In the genomic region with DNA sequence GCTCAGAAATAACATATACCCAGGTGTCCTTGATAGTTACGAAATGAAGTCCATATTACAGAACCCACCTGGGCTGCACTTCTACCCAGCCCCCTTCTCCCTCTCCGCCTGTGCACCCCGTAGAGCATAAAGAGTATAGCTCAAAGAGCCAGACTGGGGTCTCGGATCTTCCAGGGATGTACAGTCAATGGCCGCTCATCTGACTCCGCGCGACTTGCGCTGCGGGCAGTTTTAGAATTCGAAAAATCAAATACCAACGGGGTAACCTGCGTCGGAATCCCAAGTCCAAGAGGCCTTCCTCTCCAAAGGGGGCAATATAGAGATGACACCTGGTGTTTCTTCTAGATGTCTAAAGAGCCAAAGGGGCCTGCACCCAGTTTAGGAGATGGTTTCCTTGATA, we compare ENCODE assay signal across 8 mouse cellular contexts. TPM values are rescaled to one million over a fixed set of nuclear protein-coding genes. Genes with fewer than 3 reads are reported as not detected.
DNase-seq lines count a peak whose midpoint lies in the region; ATAC-seq lines count a peak whose summit lies in the region.

No protein-coding gene starts in this region.

- peak overlapping the region; percentile 81; the same call in 1 of the 2 replicates for H3K27ac ChIP-seq in neural tube, embryonic 11.5 days (ENCODE audit: low read depth, low read length)
- peak overlapping the region; percentile 96; the same call in 1 of the 2 replicates for H3K27ac ChIP-seq in hindbrain, embryonic 16.5 days (ENCODE audit: low read depth, low read length)
- H3K27ac ChIP-seq in midbrain, embryonic 11.5 days (ENCODE audit: low read depth, low read length), result no peak overlapping the region

- ATAC-seq in neural tube, embryonic 11.5 days (ENCODE audit: insufficient read depth, low FRiP score, low TSS enrichment), result no peak
- no peak for ATAC-seq in hindbrain, embryonic 16.5 days
- ATAC-seq in midbrain, embryonic 11.5 days (ENCODE audit: low FRiP score), result no peak
- ATAC-seq in monocyte, adult 5-6 weeks (replicated peaks; ENCODE audit: insufficient number of reproducible peaks, low FRiP score, low TSS enrichment, poor library complexity, severe bottlenecking), result no peak

- peak overlapping the region; percentile 94 for H3K4me3 ChIP-seq in neural tube, embryonic 11.5 days (ENCODE audit: low read depth, low read length)
- peak overlapping the region; percentile 100 for H3K4me3 ChIP-seq in hindbrain, embryonic 16.5 days (ENCODE audit: low read length)
- H3K4me3 ChIP-seq in midbrain, embryonic 11.5 days (ENCODE audit: low read depth, low read length), result peak overlapping the region; percentile 81

- DNase-seq in cerebellum, adult 11 months, result peak; percentile 8
- no peak for DNase-seq in cerebellum, postnatal 25 days
- DNase-seq in neural tube, embryonic 11.5 days (ENCODE audit: low spot score), result no peak
- no peak for DNase-seq in neural tube, embryonic 10.5 days (ENCODE audit: extremely low spot score, low spot score)
- DNase-seq in midbrain, embryonic 11.5 days (ENCODE audit: low spot score, missing footprints), result no peak
- no peak for DNase-seq in adrenal gland, postnatal 25 days

- H3K4me2 ChIP-seq in neural tube, embryonic 11.5 days (ENCODE audit: low read depth), result peak overlapping the region; percentile 78
- H3K4me2 ChIP-seq in hindbrain, embryonic 16.5 days (ENCODE audit: low read length), result peak overlapping the region; percentile 92
- peak overlapping the region; percentile 83 for H3K4me2 ChIP-seq in midbrain, embryonic 11.5 days

- no peaks in the 10 kb centered on the region; the same call in 1 of the 2 replicates for H3K36me3 ChIP-seq in neural tube, embryonic 11.5 days (ENCODE audit: control insufficient read depth, insufficient read depth, low read length)
- H3K36me3 ChIP-seq in hindbrain, embryonic 16.5 days (ENCODE audit: control insufficient read depth, insufficient read depth, low read length), result peaks cover 8% of the 10 kb centered on the region
- H3K36me3 ChIP-seq in midbrain, embryonic 11.5 days (ENCODE audit: control insufficient read depth, insufficient read depth, low read length), result peaks cover 4% of the 10 kb centered on the region; the same call in 1 of the 2 replicates

- no peaks in the 10 kb centered on the region for H3K27me3 ChIP-seq in neural tube, embryonic 11.5 days (ENCODE audit: control insufficient read depth, insufficient read depth, low read length)
- no peaks in the 10 kb centered on the region for H3K27me3 ChIP-seq in hindbrain, embryonic 16.5 days (replicated peaks; ENCODE audit: control insufficient read depth, insufficient read depth, low read length)
- H3K27me3 ChIP-seq in midbrain, embryonic 11.5 days (ENCODE audit: control insufficient read depth, insufficient read depth, low read length), result no peaks in the 10 kb centered on the region

- H3K4me1 ChIP-seq in neural tube, embryonic 11.5 days (ENCODE audit: control insufficient read depth, insufficient read depth, low read length), result peaks cover 6% of the 10 kb centered on the region
- peaks cover 16% of the 10 kb centered on the region for H3K4me1 ChIP-seq in hindbrain, embryonic 16.5 days (ENCODE audit: control insufficient read depth, insufficient read depth, low read depth, low read length)
- peaks cover 9% of the 10 kb centered on the region for H3K4me1 ChIP-seq in midbrain, embryonic 11.5 days (ENCODE audit: control insufficient read depth, insufficient read depth, low read length)

- peak overlapping the region; percentile 90 for H3K9ac ChIP-seq in neural tube, embryonic 11.5 days (ENCODE audit: low read length)
- H3K9ac ChIP-seq in hindbrain, embryonic 16.5 days (ENCODE audit: low read depth, low read length), result peak overlapping the region; percentile 92
- peak overlapping the region; percentile 89 for H3K9ac ChIP-seq in midbrain, embryonic 11.5 days (ENCODE audit: low read length)

- WGBS in neural tube, embryonic 11.5 days, result 20% methylated on average over 14 of the region's 14 CpGs
- WGBS in hindbrain, embryonic 16.5 days, result 16% methylated on average over 14 of the region's 14 CpGs
- WGBS in midbrain, embryonic 11.5 days, result 23% methylated on average over 14 of the region's 14 CpGs

- H3K9me3 ChIP-seq in neural tube, embryonic 11.5 days (ENCODE audit: control insufficient read depth, low read length), result no peaks in the 10 kb centered on the region
- no peaks in the 10 kb centered on the region for H3K9me3 ChIP-seq in hindbrain, embryonic 16.5 days (ENCODE audit: control insufficient read depth, low read length)
- no peaks in the 10 kb centered on the region for H3K9me3 ChIP-seq in midbrain, embryonic 11.5 days (ENCODE audit: control insufficient read depth, low read length)

RNA-seq across cellular contexts. Expression of a gene that starts 1.0 kb away (rescaled TPM):
- 57.9 and 64.0 TPM in 2 replicates for polyA plus RNA-seq in neural tube, embryonic 11.5 days (2014; fragmentation: Nextera tagmentation; extraction: Ambion mirVana)
- 75.5 and 81.4 TPM in 2 replicates for polyA plus RNA-seq in hindbrain, embryonic 16.5 days (2015; fragmentation: Nextera tagmentation; extraction: Ambion mirVana)
- polyA plus RNA-seq in midbrain, embryonic 11.5 days (2014; fragmentation: Nextera tagmentation; extraction: Ambion mirVana), result 49.2 and 51.4 TPM in 2 replicates
- 44.1 to 49.8 TPM (median 44.7 TPM) in 3 replicates for total RNA-seq in monocyte, adult 5-6 weeks (2017)
- total RNA-seq in adrenal gland, postnatal 25 days (2021), result 56.6 and 63.0 TPM in 2 replicates

RNA-seq across cellular contexts. Expression of a gene that starts 35.1 kb away (rescaled TPM):
- polyA plus RNA-seq in neural tube, embryonic 11.5 days (2014; fragmentation: Nextera tagmentation; extraction: Ambion mirVana), result 84.1 and 91.3 TPM in 2 replicates
- 64.3 and 69.4 TPM in 2 replicates for polyA plus RNA-seq in hindbrain, embryonic 16.5 days (2015; fragmentation: Nextera tagmentation; extraction: Ambion mirVana)
- 98.0 and 99.5 TPM in 2 replicates for polyA plus RNA-seq in midbrain, embryonic 11.5 days (2014; fragmentation: Nextera tagmentation; extraction: Ambion mirVana)
- total RNA-seq in monocyte, adult 5-6 weeks (2017), result 70.9 to 80.1 TPM (median 79.6 TPM) in 3 replicates
- 47.9 and 59.1 TPM in 2 replicates for total RNA-seq in adrenal gland, postnatal 25 days (2021)

RNA-seq across cellular contexts. Expression of a gene that starts 38.8 kb away (rescaled TPM):
- polyA plus RNA-seq in neural tube, embryonic 11.5 days (2014; fragmentation: Nextera tagmentation; extraction: Ambion mirVana), result 76.7 and 77.3 TPM in 2 replicates
- polyA plus RNA-seq in hindbrain, embryonic 16.5 days (2015; fragmentation: Nextera tagmentation; extraction: Ambion mirVana), result 50.1 and 60.2 TPM in 2 replicates
- 60.5 and 67.0 TPM in 2 replicates for polyA plus RNA-seq in midbrain, embryonic 11.5 days (2014; fragmentation: Nextera tagmentation; extraction: Ambion mirVana)
- 6.6 to 19.8 TPM (median 17.1 TPM) in 3 replicates for total RNA-seq in monocyte, adult 5-6 weeks (2017)
- total RNA-seq in adrenal gland, postnatal 25 days (2021), result 46.3 and 51.4 TPM in 2 replicates
